Mouse (Mus musculus) heart, adult 2 months (tissue): ENCODE measurements around the gene Irf2bp2. TPM values are rescaled to one million over a fixed set of nuclear protein-coding genes. Genes with fewer than 3 reads are reported as not detected.

Experiments
- DNase-seq, 2 experiments: peaks; one replicate each; pipeline ENCODE4 v3.0.0; 2021
- H3K27ac ChIP-seq: fragments of 200-600 bp; 2 replicates; pipeline ENCODE4 v1.8.1; 2022
- H3K27me3 ChIP-seq: fragments of 200-500 bp; 2 replicates; pipeline ENCODE4 v1.6.1; 2012; ENCODE audit warnings: mild to moderate bottlenecking, low read length, inconsistent platforms, mixed read lengths; ENCODE audit not compliant: control insufficient read depth, insufficient read depth
- H3K36me3 ChIP-seq: fragments of 200-500 bp; 2 replicates; pipeline ENCODE4 v1.6.1; 2012; ENCODE audit warnings: low read length, inconsistent platforms; ENCODE audit not compliant: control insufficient read depth, insufficient read depth
- H3K4me1 ChIP-seq: fragments of 200-500 bp; 2 replicates; pipeline ENCODE4 v1.6.1; 2011; ENCODE audit warnings: low read length; ENCODE audit not compliant: control insufficient read depth, insufficient read depth
- H3K4me3 ChIP-seq: fragments of 200-600 bp; 2 replicates; pipeline ENCODE4 v1.8.1; 2022
- H3K79me2 ChIP-seq: fragments of 200-500 bp; replicated peaks from 2 replicates; pipeline ENCODE4 v1.6.1; 2012; ENCODE audit warnings: mild to moderate bottlenecking, inconsistent platforms, low read length, moderate library complexity, mixed read lengths; ENCODE audit not compliant: control insufficient read depth, insufficient read depth
- H3K9ac ChIP-seq: fragments of 200-500 bp; 2 replicates; pipeline ENCODE4 v1.6.1; 2012; ENCODE audit warnings: low read depth, mild to moderate bottlenecking, control low read depth, inconsistent platforms, low read length, mixed read lengths
- CTCF ChIP-seq: fragments of 200-600 bp; IDR thresholded peaks from 2 replicates; pipeline ENCODE4 v1.8.1; 2022; ENCODE audit warnings: antibody characterized with exemption, mild to moderate bottlenecking, moderate library complexity
- EP300 ChIP-seq: fragments of 200-500 bp; IDR thresholded peaks from 2 replicates; pipeline ENCODE4 v1.6.1; 2011; ENCODE audit warnings: low read depth, low read length, control low read depth; ENCODE audit not compliant: insufficient read depth
- POLR2A ChIP-seq: fragments of 200-500 bp; IDR thresholded peaks from 2 replicates; pipeline ENCODE4 v1.6.1; 2011; ENCODE audit warnings: mild to moderate bottlenecking, low read depth, low read length, control low read depth; ENCODE audit not compliant: insufficient read depth
- WGBS: fragments of 180-500 bp; shearing (Covaris S2); methylation state at CpG from one replicate; pipeline ENCODE4 v1.1.7; 2018; 5-methylcytosine and 5-hydroxymethylcytosine counted together
- intact Hi-C: fragments of 180-260 bp; cut with DNase I; formaldehyde crosslinking; loops from one replicate; pipeline ENCODE4 v1.15.1; 2025
- polyA plus RNA-seq: library from polyadenylated mRNA; depleted of rRNA; stranded (reverse); fragments of >200 nt; gene quantifications from 2 replicates; pipeline ENCODE4 v1.2.3, GENCODE M21; 2012; rRNA removed
- total RNA-seq, 2 experiments: library from RNA; stranded (reverse); gene quantifications; 2 replicates each; pipeline ENCODE4 v1.2.3; 2021

Irf2bp2 gene
- total and polyA plus RNA-seq, 3 experiments: 33.8 to 132 (median 56.3) TPM

- Histone ChIP-seq H3K4me3 (no peak overlapping the region), H3K27ac (peak overlapping the region; percentile 69), H3K79me2 (no peaks in the 10 kb centered on the region), H3K4me1 (peaks cover 37% of the 10 kb centered on the region), H3K27me3 (no peaks in the 10 kb centered on the region), H3K9ac (peak overlapping the region; percentile 6; the same call in 1 of the 2 replicates), H3K36me3 (peaks cover 5% of the 10 kb centered on the region; the same call in 1 of the 2 replicates)
- WGBS: 30% methylated on average over 12 of the region's 12 CpGs
- TF ChIP-seq EP300 (no peak), POLR2A (no peak), CTCF (no peak)
- DNase-seq: no peak
- intact Hi-C loops: no loop called here
These were observed 55.0 kb downstream of the Irf2bp2 start for GRCm38 (mm10) chr8:126538648-126539354.

Other genes starting within 250 kb of the Irf2bp2 start
- 10 to 100 TPM; 24.1 to 28.9 TPM for gene Coa6, start 171.5 kb downstream of the Irf2bp2 start, total RNA-seq
- 19.9 and 29.2 TPM in 2 replicates for gene Coa6, start 171.5 kb downstream of the Irf2bp2 start, polyA plus RNA-seq
- gene Tarbp1, start 118.9 kb downstream of the Irf2bp2 start, total RNA-seq: 1 to 10 TPM; 3.9 to 4.0 TPM
- gene Tarbp1, start 118.9 kb downstream of the Irf2bp2 start, polyA plus RNA-seq: 2.5 and 4.9 TPM in 2 replicates